ENCODE assay signal across 8 mouse cellular contexts in genomic region chr4:131977201-131977600, GRCm38 (mm10). TPM values are rescaled to one million over a fixed set of nuclear protein-coding genes. Genes with fewer than 3 reads are reported as not detected.
DNase-seq lines count a peak whose midpoint lies in the region; ATAC-seq lines count a peak whose summit lies in the region.

No protein-coding gene starts in this region.

- peaks cover 38% of the 10 kb centered on the region for H3K36me3 ChIP-seq in liver, embryonic 11.5 days (ENCODE audit: control insufficient read depth, insufficient read depth, low read length)

- H3K9ac ChIP-seq in liver, embryonic 11.5 days (ENCODE audit: low read depth, low read length): no peak overlapping the region

- H3K27me3 ChIP-seq in liver, embryonic 11.5 days (replicated peaks; ENCODE audit: control insufficient read depth, insufficient read depth, low read length): no peaks in the 10 kb centered on the region

- no peak overlapping the region for H3K27ac ChIP-seq in liver, embryonic 11.5 days (ENCODE audit: low read depth, low read length)

- DNase-seq in 3T3-L1 (ENCODE audit: low read depth, low spot score): peak; percentile 79
- DNase-seq in Muller cell, postnatal 12 days (ENCODE audit: inconsistent ontology term): peak; percentile 36
- peak; percentile 75 for DNase-seq in cerebellum, adult 8-10 months
- peak; percentile 78 for DNase-seq in gastrocnemius, adult 18-20 months (ENCODE audit: low spot score)
- DNase-seq in kidney, adult 9 months: peak; percentile 81
- DNase-seq in liver, embryonic 11.5 days (ENCODE audit: low spot score): peak; percentile 58
- DNase-seq in ovary, postnatal 36 days (ENCODE audit: low spot score): peak; percentile 71
- peak; percentile 73 for DNase-seq in thymus, postnatal 25 days

- 31% methylated on average over 4 of the region's 4 CpGs for WGBS in liver, embryonic 11.5 days

- no peaks in the 10 kb centered on the region for H3K9me3 ChIP-seq in liver, embryonic 11.5 days (ENCODE audit: control insufficient read depth, low read length)

- no peak overlapping the region for H3K4me3 ChIP-seq in liver, embryonic 11.5 days (ENCODE audit: low read depth, low read length)

- no peak overlapping the region for H3K4me2 ChIP-seq in liver, embryonic 11.5 days

- H3K4me1 ChIP-seq in liver, embryonic 11.5 days (replicated peaks; ENCODE audit: control insufficient read depth, insufficient read depth, low read length): no peaks in the 10 kb centered on the region

- peak; percentile 63; the same call in 1 of the 2 replicates for ATAC-seq in liver, embryonic 11.5 days (replicated peaks; ENCODE audit: low FRiP score)

RNA-seq across cellular contexts. Expression of gene Tmem200b, which starts 55.6 kb away (rescaled TPM):
- total RNA-seq in gastrocnemius, adult 18-20 months (2021): 1 to 10 TPM; 1.3 to 3.2 TPM
- 0.78 and 1.2 TPM in 2 replicates for polyA plus RNA-seq in liver, embryonic 11.5 days (2014; fragmentation: Nextera tagmentation; extraction: Ambion mirVana)
